Mouse (Mus musculus) MEL (cell line): ENCODE measurements at regions not wholly inside any gene's neighbourhood (a gene's known extent, or its start where the extent isn't known, plus 50 kb on each side); places are given as distances from the start of the nearest gene placed in this dataset.

Source experiments
- DNase-seq: peaks from one replicate; pipeline ENCODE4 v3.0.0; 2011; ENCODE audit warnings: low read depth, low spot score
- H3K27ac ChIP-seq: 2 replicates; pipeline ENCODE4 v1.5.1; 2012; ENCODE audit warnings: low read depth, mild to moderate bottlenecking, control low read depth, low read length, moderate library complexity; ENCODE audit not compliant: control insufficient read depth
- H3K27me3 ChIP-seq, 2 experiments: fragments of 150-350 bp in 1 of 2; sonication (generic) in 1 of 2; 2 replicates each; pipeline ENCODE4 v1.6.1; 2012; ENCODE audit warnings: low read length in 2 of 2, mild to moderate bottlenecking in 2 of 2, improper control_type of control experiment in 1 of 2, moderate library complexity in 1 of 2; ENCODE audit not compliant: insufficient read depth in 2 of 2, control insufficient read depth in 1 of 2
- H3K36me3 ChIP-seq, 2 experiments: 2 replicates each; pipeline ENCODE4 v1.6.1; 2012 to 2014; ENCODE audit warnings: low read length in 2 of 2, improper control_type of control experiment in 1 of 2, inconsistent platforms in 1 of 2, mild to moderate bottlenecking in 1 of 2; ENCODE audit not compliant: insufficient read depth in 2 of 2, control insufficient read depth in 1 of 2
- H3K4me1 ChIP-seq, 2 experiments: fragments of 150-350 bp in 1 of 2; sonication (generic) in 1 of 2; 2 replicates each; pipeline ENCODE4 v1.6.1; 2012; ENCODE audit warnings: low read length in 2 of 2, improper control_type of control experiment in 1 of 2, mild to moderate bottlenecking in 1 of 2; ENCODE audit not compliant: insufficient read depth in 2 of 2, control insufficient read depth in 1 of 2
- H3K4me3 ChIP-seq, 2 experiments: fragments of 150-350 bp in 1 of 2; sonication (generic) in 1 of 2; 2 replicates each; pipeline ENCODE4 v1.5.1; 2012; ENCODE audit warnings: low read depth in 2 of 2, low read length in 2 of 2, mild to moderate bottlenecking in 2 of 2, moderate library complexity in 2 of 2, control low read depth in 1 of 2, improper control_type of control experiment in 1 of 2; ENCODE audit not compliant: control insufficient read depth in 1 of 2, insufficient read depth in 1 of 2
- H3K79me2 ChIP-seq: 2 replicates; pipeline ENCODE4 v1.6.1; 2012; ENCODE audit warnings: mild to moderate bottlenecking, low read length, moderate library complexity; ENCODE audit not compliant: control insufficient read depth, poor library complexity, insufficient read depth
- H3K9ac ChIP-seq: 2 replicates; pipeline ENCODE4 v1.6.1; 2012; ENCODE audit warnings: low read depth, mild to moderate bottlenecking, control low read depth, low read length, moderate library complexity; ENCODE audit not compliant: control insufficient read depth, poor library complexity, severe bottlenecking
- H3K9me3 ChIP-seq: fragments of 150-350 bp; sonication (generic); replicated peaks from 2 replicates; pipeline ENCODE4 v1.6.1; 2012; ENCODE audit warnings: mild to moderate bottlenecking, low read length, improper control_type of control experiment, moderate library complexity; ENCODE audit not compliant: insufficient read depth
- BHLHE40 ChIP-seq: IDR thresholded peaks from 2 replicates; pipeline ENCODE4 v1.6.1; 2012; ENCODE audit warnings: low read depth, mild to moderate bottlenecking, inconsistent platforms, low read length, improper control_type of control experiment, borderline replicate concordance
- CTCF ChIP-seq, 3 experiments: IDR thresholded peaks in 2 of 3; conservative IDR thresholded peaks in 1 of 3; 2 replicates each; pipeline ENCODE4 v1.5.1; 2011 to 2012; ENCODE audit warnings: low read length in 3 of 3, low read depth in 2 of 3, mild to moderate bottlenecking in 2 of 3, improper control_type of control experiment in 1 of 3, inconsistent platforms in 1 of 3, mixed read lengths in 1 of 3, moderate library complexity in 1 of 3; ENCODE audit not compliant: control insufficient read depth in 1 of 3, insufficient read depth in 1 of 3, poor library complexity in 1 of 3, severe bottlenecking in 1 of 3
- E2F4 ChIP-seq: IDR thresholded peaks from 2 replicates; pipeline ENCODE4 v1.6.1; 2011; ENCODE audit warnings: low read depth, low read length, improper control_type of control experiment, borderline replicate concordance
- EP300 ChIP-seq, 2 experiments: IDR thresholded peaks; 2 replicates each; pipeline ENCODE4 v1.6.1; 2011; ENCODE audit warnings: improper control_type of control experiment in 2 of 2, low read length in 2 of 2, low read depth in 1 of 2, mild to moderate bottlenecking in 1 of 2
- ETS1 ChIP-seq: IDR thresholded peaks from 2 replicates; pipeline ENCODE4 v1.6.1; 2012; ENCODE audit warnings: low read depth, mild to moderate bottlenecking, inconsistent platforms, low read length, improper control_type of control experiment, moderate library complexity
- GABPA ChIP-seq: IDR thresholded peaks from 2 replicates; pipeline ENCODE4 v1.6.1; 2012; ENCODE audit warnings: low read depth, mild to moderate bottlenecking, inconsistent platforms, low read length, improper control_type of control experiment, moderate library complexity
- HCFC1 ChIP-seq: IDR thresholded peaks from 2 replicates; pipeline ENCODE4 v1.6.1; 2012; ENCODE audit warnings: low read depth, mild to moderate bottlenecking, inconsistent platforms, low read length, improper control_type of control experiment, moderate library complexity
- KAT2A ChIP-seq: conservative IDR thresholded peaks from 2 replicates; pipeline ENCODE4 v1.6.1; 2012; ENCODE audit warnings: low read depth, low read length, improper control_type of control experiment, inconsistent platforms
- MAFK ChIP-seq: IDR thresholded peaks from 2 replicates; pipeline ENCODE4 v1.6.1; 2011; ENCODE audit warnings: low read depth, mild to moderate bottlenecking, low read length, improper control_type of control experiment, borderline replicate concordance
- MAZ ChIP-seq: IDR thresholded peaks from 2 replicates; pipeline ENCODE4 v1.6.1; 2012; ENCODE audit warnings: low read depth, mild to moderate bottlenecking, inconsistent platforms, low read length, improper control_type of control experiment
- MEF2A ChIP-seq: IDR thresholded peaks from 2 replicates; pipeline ENCODE4 v1.6.1; 2014; ENCODE audit warnings: low read depth, mild to moderate bottlenecking, inconsistent platforms, low read length, improper control_type of control experiment; ENCODE audit not compliant: poor library complexity, insufficient replicate concordance, severe bottlenecking; ENCODE audit errors: extremely low read depth
- MXI1 ChIP-seq: IDR thresholded peaks from 2 replicates; pipeline ENCODE4 v1.6.1; 2011; ENCODE audit warnings: mild to moderate bottlenecking, low read depth, low read length, improper control_type of control experiment
- MYB ChIP-seq: IDR thresholded peaks from 2 replicates; pipeline ENCODE4 v1.6.1; 2011; ENCODE audit warnings: mild to moderate bottlenecking, low read depth, low read length, improper control_type of control experiment
- MYC ChIP-seq: IDR thresholded peaks from 2 replicates; pipeline ENCODE4 v1.6.1; 2011; ENCODE audit warnings: low read depth, mild to moderate bottlenecking, low read length, improper control_type of control experiment, moderate library complexity
- POLR2A ChIP-seq, 2 experiments: IDR thresholded peaks; 2 replicates each; pipeline ENCODE4 v1.6.1; 2011 to 2012; ENCODE audit warnings: low read length in 2 of 2, mild to moderate bottlenecking in 2 of 2, control low read depth in 1 of 2, improper control_type of control experiment in 1 of 2, low read depth in 1 of 2, moderate library complexity in 1 of 2; ENCODE audit not compliant: control insufficient read depth in 1 of 2, insufficient read depth in 1 of 2, poor library complexity in 1 of 2
- POLR2AphosphoS2 ChIP-seq: IDR thresholded peaks from 2 replicates; pipeline ENCODE4 v1.6.1; 2011; ENCODE audit warnings: low read length, improper control_type of control experiment
- POLR2AphosphoS5 ChIP-seq: IDR thresholded peaks from 2 replicates; pipeline ENCODE4 v1.6.1; 2012; ENCODE audit warnings: low read depth, borderline replicate concordance, mild to moderate bottlenecking, inconsistent platforms, low read length, moderate library complexity, mixed read lengths
- RAD21 ChIP-seq: IDR thresholded peaks from 2 replicates; pipeline ENCODE4 v1.6.1; 2011; ENCODE audit warnings: mild to moderate bottlenecking, low read depth, low read length, improper control_type of control experiment
- RCOR1 ChIP-seq: IDR thresholded peaks from 2 replicates; pipeline ENCODE4 v1.6.1; 2012; ENCODE audit warnings: low read depth, mild to moderate bottlenecking, inconsistent platforms, low read length, improper control_type of control experiment
- SIN3A ChIP-seq: IDR thresholded peaks from 2 replicates; pipeline ENCODE4 v1.6.1; 2012; ENCODE audit warnings: low read length, improper control_type of control experiment, inconsistent platforms
- TAL1 ChIP-seq: IDR thresholded peaks from 2 replicates; pipeline ENCODE4 v1.6.1; 2012; ENCODE audit warnings: mild to moderate bottlenecking, inconsistent platforms, low read length, moderate library complexity, mixed read lengths
- TBP ChIP-seq: IDR thresholded peaks from 2 replicates; pipeline ENCODE4 v1.8.0; 2011; ENCODE audit warnings: low read depth, low read length, improper control_type of control experiment
- TCF12 ChIP-seq: IDR thresholded peaks from 2 replicates; pipeline ENCODE4 v1.6.1; 2014; ENCODE audit warnings: low read depth, mild to moderate bottlenecking, inconsistent platforms, low read length, improper control_type of control experiment, moderate library complexity
- UBTF ChIP-seq: IDR thresholded peaks from 2 replicates; pipeline ENCODE4 v1.6.1; 2012; ENCODE audit warnings: low read depth, mild to moderate bottlenecking, inconsistent platforms, low read length, improper control_type of control experiment, moderate library complexity, borderline replicate concordance; ENCODE audit not compliant: insufficient read depth
- USF2 ChIP-seq, 2 experiments: IDR thresholded peaks; 2 replicates each; pipeline ENCODE4 v1.6.1; 2011 to 2012; ENCODE audit warnings: improper control_type of control experiment in 2 of 2, low read length in 2 of 2, borderline replicate concordance in 1 of 2, inconsistent platforms in 1 of 2, low read depth in 1 of 2, mild to moderate bottlenecking in 1 of 2; ENCODE audit not compliant: insufficient read depth in 1 of 2
- ZC3H11A ChIP-seq: IDR thresholded peaks from 2 replicates; pipeline ENCODE4 v1.6.1; 2012; ENCODE audit warnings: low read depth, mild to moderate bottlenecking, inconsistent platforms, low read length, improper control_type of control experiment
- ZKSCAN1 ChIP-seq: IDR thresholded peaks from 2 replicates; pipeline ENCODE4 v1.6.1; 2012; ENCODE audit warnings: low read depth, mild to moderate bottlenecking, inconsistent platforms, low read length, improper control_type of control experiment, moderate library complexity
- ZMIZ1 ChIP-seq: IDR thresholded peaks from 2 replicates; pipeline ENCODE4 v1.6.1; 2012; ENCODE audit warnings: low read depth, mild to moderate bottlenecking, inconsistent platforms, low read length, improper control_type of control experiment, moderate library complexity
- ZNF384 ChIP-seq: IDR thresholded peaks from 2 replicates; pipeline ENCODE4 v1.6.1; 2012; ENCODE audit warnings: low read depth, mild to moderate bottlenecking, inconsistent platforms, low read length, improper control_type of control experiment

GRCm38 (mm10) chr3:133773490-133773889, 228.6 kb upstream of the Tet2 start:
- TF ChIP-seq BHLHE40 = no peak
- no peak for TF ChIP-seq RCOR1
- no peak for TF ChIP-seq MAZ
- no peak for TF ChIP-seq POLR2AphosphoS2
- TF ChIP-seq GABPA = no peak
- no peak for TF ChIP-seq KAT2A
- no peak for TF ChIP-seq MYB
- no peak for TF ChIP-seq POLR2A (IDR thresholded peaks at IDR 0.05; ENCODE audit: control insufficient read depth in 1 of 2, insufficient read depth in 1 of 2, low read depth in 1 of 2, low read length in 2 of 2, poor library complexity in 1 of 2)
- no peak for TF ChIP-seq HCFC1
- TF ChIP-seq MEF2A = no peak
- TF ChIP-seq SIN3A = no peak
- no peak for TF ChIP-seq ETS1
- no peak for TF ChIP-seq TCF12
- no peak for TF ChIP-seq TAL1
- TF ChIP-seq CTCF (IDR thresholded peaks at IDR 0.05 in 2 of 3, conservative IDR thresholded peaks at IDR 0.05 in 1 of 3; ENCODE audit: control insufficient read depth in 1 of 3, insufficient read depth in 1 of 3, low read depth in 2 of 3, low read length in 3 of 3, poor library complexity in 1 of 3, severe bottlenecking in 1 of 3) = no peak
- TF ChIP-seq E2F4 = no peak
- no peak for TF ChIP-seq TBP
- Histone ChIP-seq H3K4me1 (no peaks in the 10 kb centered on the region), H3K27me3 (no peaks in the 10 kb centered on the region), H3K27ac (no peak overlapping the region), H3K4me3 (no peak overlapping the region), H3K79me2 (no peaks in the 10 kb centered on the region), H3K9me3 (no peaks in the 10 kb centered on the region), H3K9ac (no peak overlapping the region), H3K36me3 (no peaks in the 10 kb centered on the region)
- no peak for DNase-seq

GRCm38 (mm10) chr3:133774229-133774628, 229.3 kb upstream of the Tet2 start:
- Histone ChIP-seq H3K27me3 (no peaks in the 10 kb centered on the region), H3K27ac (no peak overlapping the region), H3K9ac (no peak overlapping the region), H3K9me3 (no peaks in the 10 kb centered on the region), H3K4me1 (no peaks in the 10 kb centered on the region), H3K4me3 (no peak overlapping the region), H3K36me3 (no peaks in the 10 kb centered on the region), H3K79me2 (no peaks in the 10 kb centered on the region)
- DNase-seq = no peak
- TF ChIP-seq ZNF384 (no peak), MXI1 (no peak), ZKSCAN1 (no peak), SIN3A (no peak), MAFK (no peak), USF2 (IDR thresholded peaks at IDR 0.05; ENCODE audit: borderline replicate concordance in 1 of 2, insufficient read depth in 1 of 2, low read depth in 1 of 2, low read length in 2 of 2) (no peak), MYB (no peak), POLR2AphosphoS5 (no peak), GABPA (no peak), ZC3H11A (no peak), EP300 (IDR thresholded peaks at IDR 0.05; ENCODE audit: low read depth in 1 of 2, low read length in 2 of 2) (no peak), MYC (no peak), KAT2A (no peak), RCOR1 (no peak), UBTF (no peak), POLR2AphosphoS2 (no peak), ZMIZ1 (no peak), POLR2A (IDR thresholded peaks at IDR 0.05; ENCODE audit: control insufficient read depth in 1 of 2, insufficient read depth in 1 of 2, low read depth in 1 of 2, low read length in 2 of 2, poor library complexity in 1 of 2) (no peak), RAD21 (no peak), TBP (no peak)
